Mouse (Mus musculus) liver, adult (tissue): Measurements from ENCODE around the gene Spock1.

Experiments used
- GATA4 ChIP-seq: IDR thresholded peaks from 2 replicates; pipeline ENCODE4 v1.6.1; 2014; ENCODE audit warnings: mild to moderate bottlenecking, low read length; ENCODE audit not compliant: insufficient replicate concordance

Spock1 gene

DNA sequence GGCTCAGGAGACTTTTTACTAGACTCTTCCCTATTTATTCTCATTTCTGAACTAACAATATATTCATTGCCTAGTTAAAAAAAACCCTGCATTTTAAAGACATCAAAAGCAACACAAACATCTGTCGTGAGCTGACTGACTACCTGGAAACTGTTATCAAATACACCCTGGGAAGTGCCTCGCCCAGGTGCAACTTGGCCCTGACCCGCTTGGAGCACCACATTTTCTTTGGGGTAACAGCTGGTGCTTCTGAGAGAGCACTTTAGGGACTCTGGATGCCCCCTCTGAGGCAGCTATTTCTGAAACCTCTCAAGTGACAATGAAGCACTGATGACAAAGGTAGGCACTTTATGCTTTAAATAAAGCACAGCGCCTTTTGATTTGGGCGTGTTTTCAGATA, 236.8 kb downstream of the Spock1 start:
- no peak for TF ChIP-seq GATA4

DNA sequence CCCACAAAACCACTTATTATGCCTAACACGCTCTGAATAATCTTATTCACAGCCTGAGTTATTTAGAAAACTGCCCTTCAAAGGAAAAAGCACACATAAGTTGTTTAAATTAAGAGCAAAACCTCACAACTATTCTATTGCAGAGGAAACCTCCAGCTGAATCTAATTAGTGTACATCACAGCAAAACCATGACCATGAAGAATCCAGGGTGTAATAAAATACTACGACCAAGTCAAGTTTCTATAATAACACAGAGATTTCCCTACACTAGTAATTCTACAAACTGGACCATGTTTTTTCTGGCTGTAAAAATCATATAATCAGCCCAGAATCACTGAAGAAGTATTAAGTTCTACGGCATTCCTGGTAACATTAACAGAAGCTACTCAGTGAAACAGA, 240.5 kb downstream of the Spock1 start:
- TF ChIP-seq GATA4: no peak

DNA sequence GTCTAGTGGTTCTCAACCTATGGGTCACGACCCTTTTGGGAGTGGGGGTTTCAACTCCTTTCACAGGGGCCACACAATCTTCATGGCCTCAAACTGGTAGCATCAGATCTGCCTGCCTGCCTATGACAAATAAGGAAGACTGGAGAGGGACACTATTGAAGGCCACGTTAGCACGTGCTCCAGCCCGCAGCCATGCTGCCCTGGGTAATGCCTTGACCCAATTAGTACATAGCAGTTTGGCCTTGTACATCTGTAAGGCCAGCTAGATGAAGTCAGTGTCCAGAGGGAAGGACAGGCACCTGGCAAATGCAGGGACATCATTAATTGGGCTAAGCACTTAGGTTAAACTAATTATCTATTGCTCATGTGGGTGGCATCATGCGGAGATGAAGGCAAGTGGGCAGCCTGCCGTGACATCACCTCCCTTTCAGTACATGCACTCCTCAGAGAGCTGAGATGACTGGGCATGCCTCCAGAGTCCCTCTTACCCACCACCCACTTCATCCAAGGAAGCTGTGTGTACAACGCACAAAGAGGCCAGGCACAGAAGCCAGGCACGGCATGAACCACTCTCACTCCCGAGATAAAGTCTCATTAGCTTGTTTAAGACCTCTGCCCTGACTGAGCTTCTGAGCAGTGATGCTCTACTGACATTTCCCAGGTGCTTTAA, 241.8 kb downstream of the Spock1 start:
- no peak for TF ChIP-seq GATA4

DNA sequence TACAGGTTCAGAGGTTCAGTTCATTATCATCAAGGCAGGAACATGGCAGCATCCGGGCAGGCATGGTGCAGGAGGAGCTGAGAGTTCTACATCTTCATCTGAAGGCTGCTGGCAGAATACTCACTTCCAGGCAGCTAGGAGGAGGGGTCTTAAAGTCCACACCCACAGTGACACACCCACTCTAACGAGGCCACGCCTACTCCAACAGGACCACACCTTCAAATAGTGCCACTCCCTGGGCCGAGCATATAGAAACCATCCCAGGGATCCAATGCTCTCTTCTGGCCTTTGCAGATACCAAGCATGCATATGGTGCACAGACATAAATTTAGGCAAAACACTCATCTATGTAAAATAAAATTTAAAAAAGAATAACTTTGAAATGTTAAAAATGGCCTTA, 245.6 kb downstream of the Spock1 start:
- TF ChIP-seq GATA4: no peak

DNA sequence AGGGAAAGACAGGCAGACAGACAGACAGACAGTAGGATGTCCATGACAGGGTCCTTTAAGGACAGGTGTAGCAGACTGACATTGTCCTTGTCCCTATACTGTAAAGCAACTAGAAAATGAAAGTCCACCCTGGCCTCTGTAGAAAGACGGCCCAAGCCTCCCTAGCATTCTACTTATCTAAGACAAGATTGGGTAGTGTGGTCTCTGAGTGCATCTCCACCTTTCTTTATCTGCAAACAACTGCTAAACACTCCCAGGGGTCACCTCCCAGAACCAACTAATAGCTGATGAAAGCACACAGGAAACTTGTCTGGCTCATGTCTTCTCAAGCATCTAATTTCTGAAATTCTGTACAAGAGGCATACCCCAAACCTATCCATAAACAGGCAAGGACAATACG, 247.6 kb downstream of the Spock1 start:
- no peak for TF ChIP-seq GATA4

DNA sequence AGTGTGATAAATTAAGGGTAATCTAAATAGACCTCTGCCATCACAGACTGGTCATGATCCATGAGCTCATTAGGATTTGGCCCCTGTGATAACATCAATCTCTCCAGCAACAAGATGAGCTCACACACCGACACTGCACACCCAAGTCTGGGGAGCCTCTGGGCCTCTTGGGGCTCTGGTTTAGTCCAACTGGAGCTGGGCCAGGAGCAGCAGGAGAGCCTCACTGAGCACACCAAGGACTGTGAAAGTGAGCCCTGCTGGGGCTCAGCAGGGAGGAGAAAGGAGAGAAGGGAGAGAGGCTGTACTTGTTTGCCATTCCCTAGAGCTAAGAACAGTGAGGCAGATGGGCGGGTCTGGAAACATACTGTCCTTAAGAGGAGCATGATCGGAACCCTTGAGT, 248.3 kb downstream of the Spock1 start:
- no peak for TF ChIP-seq GATA4

DNA sequence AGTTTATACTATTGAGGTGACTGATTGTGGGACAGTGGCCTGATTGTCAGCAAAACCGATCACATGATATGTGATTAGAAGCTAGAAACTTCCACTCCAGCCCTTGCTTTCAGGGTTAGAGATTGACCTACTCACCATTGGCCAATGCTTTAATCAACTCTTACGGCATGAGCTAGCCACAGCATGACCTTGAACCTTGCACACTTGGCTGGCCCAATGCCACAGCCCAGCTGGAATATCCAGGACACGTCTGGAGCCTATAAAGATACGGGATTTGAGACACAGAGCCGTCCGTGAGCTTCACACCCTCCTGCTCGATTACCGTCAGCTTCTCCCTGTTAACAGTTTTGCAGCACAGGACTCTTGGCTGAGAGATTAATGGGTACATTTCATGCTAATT, 251.5 kb downstream of the Spock1 start:
- no peak for TF ChIP-seq GATA4

DNA sequence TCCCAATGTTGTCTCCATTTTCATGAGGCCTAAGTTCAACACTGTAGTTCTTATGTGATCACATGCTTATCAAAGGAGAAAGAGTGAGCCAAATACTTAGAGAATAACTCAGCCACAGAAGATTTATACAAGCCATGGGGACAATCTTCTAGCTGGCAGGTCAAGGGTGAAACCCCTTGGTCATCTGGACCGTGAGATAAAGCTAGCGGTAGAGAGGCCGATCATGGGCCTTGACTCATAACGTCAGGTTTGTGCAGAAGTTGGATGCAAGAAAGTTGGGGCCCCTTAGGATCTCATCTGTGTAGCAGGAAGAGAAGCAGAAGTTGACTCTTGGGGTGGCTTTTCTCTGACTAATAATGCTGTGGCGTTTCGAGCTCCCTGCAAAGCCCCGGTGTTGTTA, 253.8 kb downstream of the Spock1 start:
- no peak for TF ChIP-seq GATA4

DNA sequence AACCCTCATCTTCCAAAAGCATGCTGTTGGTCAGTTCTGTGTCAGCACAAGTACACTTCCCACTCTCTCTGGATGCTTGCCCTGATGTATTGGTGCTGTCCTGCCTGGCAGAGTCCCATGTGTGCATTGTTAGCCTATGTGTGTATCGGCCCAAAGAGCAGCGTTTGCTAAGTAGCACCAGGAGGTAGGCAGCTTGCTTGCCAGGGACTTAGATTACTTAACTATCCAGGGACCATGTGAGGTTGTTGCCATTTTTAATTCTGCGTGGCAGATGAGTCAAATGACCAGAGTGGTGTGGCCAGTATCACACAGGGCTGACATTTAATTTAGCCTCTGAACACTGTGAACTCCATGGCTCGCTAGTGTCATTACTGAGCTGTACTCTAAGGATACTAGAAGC, 256.9 kb downstream of the Spock1 start:
- TF ChIP-seq GATA4: no peak

DNA sequence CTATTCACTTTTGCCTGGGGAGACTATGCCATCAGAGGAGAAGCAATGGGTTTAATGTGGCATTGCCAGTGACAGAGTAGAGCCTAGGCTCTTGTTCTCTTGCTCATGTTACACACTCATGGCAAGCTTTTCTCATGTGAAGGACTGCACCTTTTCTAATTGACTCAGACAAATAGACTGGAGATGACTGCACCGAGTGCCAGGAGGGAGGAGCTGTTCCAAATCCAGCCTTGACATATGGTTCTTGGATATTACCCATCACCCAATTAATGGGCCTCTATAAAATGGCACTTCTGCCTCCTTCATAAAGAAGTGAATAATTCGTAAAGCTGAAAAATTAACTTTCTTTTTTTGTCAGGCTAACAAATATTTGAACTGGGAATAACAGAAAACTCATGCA, 259.3 kb downstream of the Spock1 start:
- TF ChIP-seq GATA4: no peak

DNA sequence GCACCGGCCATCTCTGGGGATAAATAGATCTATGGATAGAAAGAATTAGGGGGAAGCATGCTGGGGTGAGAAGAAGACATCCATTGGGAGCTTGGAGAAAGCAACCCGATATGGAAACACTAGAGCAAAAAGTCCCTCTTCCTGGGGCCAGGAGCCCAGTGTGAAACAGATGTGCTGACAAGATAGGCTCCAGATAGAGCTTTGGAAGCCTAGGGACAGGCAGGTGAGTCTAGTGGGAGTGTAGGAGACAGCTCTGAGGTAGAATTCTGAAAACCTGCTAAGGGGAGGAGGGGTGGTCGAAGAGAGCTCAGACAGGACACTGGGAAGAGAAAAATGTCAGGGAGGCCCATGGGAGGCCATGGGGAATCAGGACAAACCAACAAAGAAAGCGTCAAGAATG, 260.7 kb downstream of the Spock1 start:
- no peak for TF ChIP-seq GATA4

DNA sequence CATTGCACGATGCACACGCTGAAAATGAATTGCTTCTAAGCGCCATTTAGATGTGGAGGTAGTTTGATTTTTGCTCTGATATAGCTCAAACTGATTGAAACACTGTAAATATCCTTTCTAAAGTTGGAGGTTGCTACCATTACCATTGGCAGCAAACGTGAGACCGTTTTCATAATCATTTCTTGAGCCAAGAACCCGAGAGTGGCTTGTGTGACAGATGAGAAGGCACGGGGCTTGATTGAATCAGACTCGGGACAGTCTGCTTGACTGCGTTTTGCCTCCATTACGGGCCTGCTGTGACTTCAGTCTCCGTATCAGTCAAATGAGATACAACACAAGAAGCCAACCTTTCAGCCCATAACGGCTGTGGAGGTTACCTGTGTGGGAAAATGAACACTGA, 265.1 kb downstream of the Spock1 start:
- TF ChIP-seq GATA4: no peak

DNA sequence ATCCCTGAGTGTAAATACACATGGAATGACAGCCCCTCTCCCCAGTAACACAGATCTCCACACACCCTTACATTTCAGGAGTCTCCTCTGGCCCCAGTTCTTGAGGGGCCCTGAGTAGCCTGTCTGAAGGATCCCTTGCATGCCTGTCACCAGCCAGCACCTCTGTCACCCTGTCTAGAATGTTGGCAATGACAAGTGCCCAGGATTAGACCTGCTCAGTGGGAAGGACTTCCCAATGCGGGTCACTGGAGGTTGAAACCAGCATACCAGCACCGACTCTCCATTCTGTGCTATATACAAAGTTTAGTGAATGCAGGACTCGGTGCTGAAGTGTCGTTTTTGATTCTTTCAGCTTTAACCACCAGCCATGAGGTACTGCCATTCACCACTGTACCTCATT, 266.5 kb downstream of the Spock1 start:
- no peak for TF ChIP-seq GATA4

DNA sequence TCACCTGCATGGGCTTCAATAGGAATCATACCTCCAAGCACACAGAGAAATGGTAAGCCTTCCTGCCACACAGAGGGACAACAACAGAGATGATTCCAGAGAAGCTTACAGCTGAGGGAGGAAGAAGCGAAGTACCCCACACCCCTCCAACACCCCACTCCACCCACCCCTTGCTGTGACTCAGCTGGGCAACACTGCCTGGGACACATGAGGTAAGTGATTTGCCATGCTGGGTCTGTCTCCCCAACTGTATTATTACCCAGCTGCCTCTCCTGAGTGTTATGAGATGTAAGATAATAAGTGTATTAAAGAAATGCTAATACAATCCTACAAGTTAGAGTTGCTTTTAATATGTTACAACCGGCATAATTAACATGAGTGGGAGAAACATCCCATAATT, 267.2 kb downstream of the Spock1 start:
- no peak for TF ChIP-seq GATA4

DNA sequence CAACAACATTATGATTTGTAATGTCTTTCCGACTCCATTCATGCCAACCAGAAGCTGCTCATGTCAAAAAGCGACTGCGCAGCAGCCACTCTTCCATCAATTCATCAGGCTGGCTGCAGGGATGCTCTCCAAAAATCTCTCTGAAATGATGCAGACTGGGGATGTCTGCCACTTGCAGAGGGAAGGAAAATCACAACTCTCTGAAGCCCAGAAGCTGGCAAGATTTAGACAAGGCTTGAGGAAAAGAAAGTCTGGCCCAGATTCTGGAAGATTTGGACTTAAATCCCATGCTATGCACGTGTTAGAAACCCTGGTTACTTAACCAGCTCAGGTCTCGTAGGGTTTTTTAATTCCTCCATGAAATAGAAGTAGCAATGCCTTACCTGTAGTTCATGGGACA, 269.3 kb downstream of the Spock1 start:
- TF ChIP-seq GATA4: no peak

DNA sequence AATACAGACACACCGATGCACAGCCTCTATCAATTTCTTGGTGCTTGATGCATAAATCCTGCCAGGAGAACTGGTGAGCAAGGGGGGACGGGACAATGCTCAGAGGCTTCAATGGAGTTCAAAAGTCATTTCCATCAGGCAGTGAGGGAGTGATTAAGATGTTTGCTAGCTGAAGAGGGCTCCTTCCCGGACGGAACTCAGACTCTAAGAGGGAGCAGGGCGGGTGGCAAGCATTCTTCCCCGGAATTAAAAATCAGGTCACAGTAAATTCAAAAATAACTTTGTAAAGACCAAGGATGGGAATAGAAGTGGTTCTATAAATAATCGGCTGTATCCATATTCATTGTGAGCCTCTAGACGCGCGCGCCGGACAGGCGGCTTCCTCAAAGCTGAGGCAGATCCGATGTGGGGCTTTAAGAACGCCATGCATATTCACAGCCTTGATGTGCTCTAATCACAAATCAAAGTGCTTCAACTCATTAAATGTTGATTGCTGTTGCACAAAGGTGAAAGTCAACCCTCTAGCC, 270.5 kb downstream of the Spock1 start:
- TF ChIP-seq GATA4: no peak

DNA sequence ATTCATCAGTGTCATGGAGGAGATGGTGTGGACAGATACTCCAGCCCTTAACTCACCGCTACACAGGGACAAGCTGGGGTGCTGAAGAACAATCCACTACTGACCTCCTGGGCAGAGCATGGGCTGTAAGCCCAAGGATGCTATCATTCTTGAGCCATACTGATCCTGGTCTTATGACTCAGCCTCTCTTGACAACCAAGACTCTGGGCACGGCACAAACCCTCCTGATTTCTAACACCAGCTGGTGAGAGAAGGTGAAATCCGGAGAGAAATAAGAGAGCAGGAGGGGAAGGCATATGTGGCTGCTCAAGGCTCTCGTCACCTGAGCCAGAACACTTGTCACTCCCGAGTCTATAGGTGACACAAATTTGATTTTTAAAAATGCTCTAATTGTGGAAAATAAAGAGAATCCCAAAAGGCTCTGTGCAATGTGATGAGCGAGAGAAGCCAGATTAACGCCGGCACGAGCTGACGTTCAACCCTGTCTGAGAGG, 271.0 kb downstream of the Spock1 start:
- TF ChIP-seq GATA4: no peak
